Mouse (Mus musculus) retina, adult 2 months (tissue): ENCODE measurements around the gene Rec114.

ENCODE experiments used
- DNase-seq: peaks from one replicate; pipeline ENCODE4 v3.0.0-alpha.2; 2012; ENCODE audit warnings: low read depth, low spot score

Rec114 gene

GRCm38 (mm10) chr9:58718964-58719363 lies 24.8 kb downstream of the Rec114 start:
- no peak for DNase-seq

- no peak for DNase-seq
Observed at GRCm38 (mm10) chr9:58716886-58717285, 26.9 kb downstream of the Rec114 start.

- no peak for DNase-seq
Observed at GRCm38 (mm10) chr9:58710642-58711041, 33.1 kb downstream of the Rec114 start.

- peak; percentile 37 for DNase-seq
Observed at GRCm38 (mm10) chr9:58709939-58710338, 33.8 kb downstream of the Rec114 start.

- DNase-seq = no peak
Observed at GRCm38 (mm10) chr9:58707796-58708195, 36.0 kb downstream of the Rec114 start.

- DNase-seq = no peak
Observed at GRCm38 (mm10) chr9:58706024-58706423, 37.7 kb downstream of the Rec114 start.

DNA sequence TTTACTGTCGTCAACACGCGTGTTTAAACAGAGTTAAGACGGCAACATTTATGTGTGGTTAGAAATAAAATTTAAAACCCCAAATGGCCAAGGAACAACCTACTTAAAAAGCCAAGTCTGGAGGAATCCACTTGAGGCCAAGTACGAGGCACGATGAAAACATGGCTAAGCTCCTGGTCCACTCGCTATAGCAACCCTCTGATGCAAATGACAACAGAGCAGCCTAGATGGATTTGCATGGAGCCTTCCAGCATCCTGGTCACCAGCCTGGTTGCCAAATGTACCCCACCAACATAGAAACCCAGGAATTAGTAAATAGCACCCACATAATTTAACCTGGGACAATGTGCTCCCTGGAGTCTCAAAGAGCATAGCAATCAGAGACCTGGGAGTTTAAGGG lies 40.0 kb downstream of the Rec114 start:
- no peak for DNase-seq

- no peak for DNase-seq
Observed at GRCm38 (mm10) chr9:58701751-58702150, 42.0 kb downstream of the Rec114 start.

- DNase-seq = no peak
Observed at GRCm38 (mm10) chr9:58698486-58698885, 45.3 kb downstream of the Rec114 start.

DNA sequence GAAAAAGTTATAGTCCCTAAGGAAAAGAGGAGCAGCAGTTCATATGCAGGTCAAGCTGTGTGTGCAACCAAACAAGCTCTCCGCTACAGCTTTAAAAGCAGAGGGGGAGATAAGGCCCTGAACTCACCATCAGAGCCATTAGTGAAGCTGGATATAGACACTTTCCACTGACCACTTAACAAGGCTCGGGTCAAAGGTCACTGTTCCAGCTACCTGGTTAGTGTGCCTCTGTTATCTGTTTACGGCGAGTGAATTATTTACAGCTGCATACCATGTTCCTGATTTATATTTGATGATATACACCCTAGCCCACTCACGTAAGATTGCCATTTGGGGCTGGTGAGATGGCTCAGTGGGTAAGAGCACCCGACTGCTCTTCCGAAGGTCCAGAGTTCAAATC lies 52.3 kb downstream of the Rec114 start:
- no peak for DNase-seq

- no peak for DNase-seq
Observed at GRCm38 (mm10) chr9:58690701-58691100, 53.1 kb downstream of the Rec114 start.

DNA sequence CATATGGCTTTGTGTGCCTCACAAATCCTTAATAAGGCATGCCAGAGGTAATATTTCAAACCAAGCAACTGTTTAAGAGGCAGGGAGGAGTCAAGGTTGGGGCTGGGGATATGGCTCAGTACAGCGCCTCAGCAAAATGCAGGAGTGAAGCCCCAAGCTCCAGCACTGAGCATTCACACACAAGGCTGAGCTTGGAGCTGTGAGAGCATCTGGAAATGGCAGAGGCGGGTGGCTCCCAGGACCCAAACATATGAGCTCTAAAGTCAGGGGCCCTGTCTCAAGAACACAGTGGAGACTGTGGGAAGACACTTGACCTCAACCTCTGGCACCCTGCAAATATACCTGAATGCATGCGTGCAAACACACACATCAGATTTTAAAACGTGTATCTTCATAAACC lies 55.7 kb downstream of the Rec114 start:
- DNase-seq = no peak

- no peak for DNase-seq
Observed at GRCm38 (mm10) chr9:58685290-58685689, 58.5 kb downstream of the Rec114 start.

DNA sequence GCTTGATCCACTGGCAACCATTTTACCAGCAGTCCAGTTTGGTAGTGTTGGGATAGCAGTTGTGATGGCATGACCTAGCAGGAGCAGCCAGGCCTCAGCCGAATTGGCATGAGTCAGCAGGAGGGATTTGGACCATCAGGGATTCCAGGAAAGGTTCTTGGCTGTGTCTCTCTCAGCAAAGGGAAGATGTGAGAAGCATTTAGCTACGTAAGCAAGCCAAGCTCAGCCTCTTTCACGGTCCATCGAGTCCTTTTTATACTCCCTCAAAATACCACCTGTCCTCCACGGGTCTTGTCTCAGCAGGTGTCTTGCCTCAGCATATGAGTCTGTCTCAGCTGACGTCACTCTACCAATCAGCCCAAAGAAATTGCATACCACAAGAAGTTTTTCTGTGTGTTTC lies 60.4 kb downstream of the Rec114 start:
- DNase-seq = no peak

- no peak for DNase-seq
Observed at GRCm38 (mm10) chr9:58682106-58682505, 61.7 kb downstream of the Rec114 start.

- DNase-seq = no peak
Observed at GRCm38 (mm10) chr9:58681411-58681810, 62.4 kb downstream of the Rec114 start.

DNA sequence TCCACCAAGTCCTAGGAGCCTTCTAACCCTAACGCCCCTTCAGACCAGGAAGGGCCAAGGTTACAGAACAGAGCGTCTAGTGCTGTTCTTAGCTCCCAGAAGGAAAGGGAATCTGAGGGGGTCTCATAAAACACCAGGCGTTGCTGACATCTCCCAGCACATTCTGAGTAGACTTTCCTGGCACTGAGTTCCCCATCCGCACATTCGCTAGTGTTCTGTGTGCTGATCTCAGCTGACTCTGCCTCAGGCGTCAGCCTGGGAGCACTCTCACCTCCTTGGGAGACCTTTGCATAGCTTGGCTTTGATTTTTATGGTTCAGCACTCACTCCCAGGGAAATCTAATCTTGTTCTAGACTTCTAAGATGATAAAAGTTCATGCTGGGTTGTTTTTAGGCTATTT lies 68.4 kb downstream of the Rec114 start:
- DNase-seq = no peak

DNA sequence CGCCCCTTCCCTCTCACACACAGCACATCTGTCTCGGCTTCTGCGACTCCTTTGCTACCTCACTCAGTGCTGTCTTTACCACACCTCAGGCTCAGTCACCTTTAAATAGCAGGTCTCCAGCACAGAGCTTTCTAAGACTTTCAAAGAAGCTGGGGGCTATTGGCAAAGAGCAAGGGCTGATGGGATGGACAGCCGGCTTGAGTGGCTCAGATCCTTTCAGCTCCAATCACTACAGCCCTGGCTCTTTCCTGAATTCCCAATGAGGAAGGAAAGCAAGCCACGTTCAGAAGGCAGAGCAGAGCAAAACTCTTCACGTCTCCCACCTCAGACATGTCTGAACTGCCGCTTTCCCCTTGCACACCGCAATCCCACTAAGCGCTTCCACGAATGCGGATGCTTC lies 69.0 kb downstream of the Rec114 start:
- no peak for DNase-seq

DNA sequence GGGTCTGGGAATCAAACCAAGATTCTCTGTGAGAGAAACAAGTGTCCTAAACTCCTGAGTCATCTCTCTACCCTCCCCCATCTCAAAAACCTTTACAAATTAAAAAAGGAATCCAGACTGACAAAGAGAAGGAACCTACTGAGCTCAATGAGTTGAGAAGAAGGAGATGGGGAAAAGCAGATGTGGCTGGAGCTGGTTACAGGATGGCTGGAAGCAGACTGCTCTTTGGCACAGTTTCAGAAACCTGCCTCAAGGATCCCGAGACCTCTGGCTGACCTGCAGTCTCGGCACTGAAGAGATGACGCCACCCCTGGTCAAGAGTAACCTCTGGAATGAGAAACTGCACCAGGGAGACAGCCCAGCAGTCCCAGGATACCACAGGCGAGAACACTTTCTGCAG lies 71.3 kb downstream of the Rec114 start:
- DNase-seq = no peak

DNA sequence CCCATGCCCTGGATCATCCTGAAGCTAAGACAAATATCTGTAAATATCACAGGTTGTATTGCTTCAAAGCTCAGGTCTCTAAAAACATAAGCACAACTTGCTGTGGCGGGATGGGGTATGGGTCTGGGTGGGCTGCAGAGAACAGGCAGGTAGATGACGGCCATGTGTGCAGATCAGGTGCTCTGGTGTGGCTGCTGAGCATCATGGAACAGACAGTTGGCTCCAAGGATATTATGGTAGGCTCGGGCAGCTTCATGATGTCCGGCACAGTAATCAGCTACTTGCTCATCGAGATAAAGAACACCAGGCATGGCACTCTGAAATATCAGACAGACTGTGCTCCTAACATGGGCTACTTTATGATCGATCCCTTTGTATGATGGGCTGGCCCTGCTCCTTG lies 73.9 kb downstream of the Rec114 start:
- no peak for DNase-seq

DNA sequence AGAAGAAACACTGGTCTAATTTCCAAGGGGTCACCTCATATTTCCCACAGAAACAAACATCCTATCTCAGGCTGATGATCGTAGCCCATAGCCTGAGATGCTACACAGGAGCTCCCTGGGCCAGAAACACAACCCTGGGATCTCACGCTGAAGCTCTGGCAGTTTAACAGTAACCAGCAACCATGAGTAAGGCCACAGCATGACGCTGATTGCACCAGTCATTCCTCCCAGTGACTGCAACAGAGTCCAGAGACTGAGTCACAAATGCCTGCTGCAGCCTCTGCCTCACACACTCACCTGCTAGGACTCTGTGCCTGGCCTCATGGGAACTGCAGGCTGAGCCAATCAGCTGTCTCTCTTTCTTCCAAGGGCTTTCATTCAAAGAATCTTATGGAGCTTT lies 74.7 kb downstream of the Rec114 start:
- DNase-seq = no peak

GRCm38 (mm10) chr9:58668171-58668570 lies 75.6 kb downstream of the Rec114 start:
- DNase-seq = no peak

- DNase-seq = no peak
Observed at GRCm38 (mm10) chr9:58667244-58667643, 76.5 kb downstream of the Rec114 start.

DNA sequence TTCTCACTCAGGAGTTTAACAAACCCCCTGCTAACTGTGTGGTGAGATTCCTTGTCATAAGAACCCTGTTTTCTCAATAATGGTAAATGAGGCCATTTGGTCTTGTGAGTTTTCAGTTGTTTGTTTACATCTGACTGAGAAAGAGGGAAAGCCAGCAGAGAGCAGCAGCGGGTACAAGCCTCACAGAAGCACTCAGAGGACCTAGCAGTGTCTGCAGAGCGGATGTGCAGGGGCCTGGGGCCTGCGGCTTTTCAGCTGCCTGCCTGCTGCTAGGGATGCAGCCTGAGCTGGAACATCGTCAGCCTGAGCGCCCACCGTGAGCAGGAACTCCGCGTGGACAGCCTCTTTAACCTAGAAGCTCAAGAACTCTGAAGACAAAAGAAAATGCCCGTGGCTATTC lies 77.6 kb downstream of the Rec114 start:
- no peak for DNase-seq

DNA sequence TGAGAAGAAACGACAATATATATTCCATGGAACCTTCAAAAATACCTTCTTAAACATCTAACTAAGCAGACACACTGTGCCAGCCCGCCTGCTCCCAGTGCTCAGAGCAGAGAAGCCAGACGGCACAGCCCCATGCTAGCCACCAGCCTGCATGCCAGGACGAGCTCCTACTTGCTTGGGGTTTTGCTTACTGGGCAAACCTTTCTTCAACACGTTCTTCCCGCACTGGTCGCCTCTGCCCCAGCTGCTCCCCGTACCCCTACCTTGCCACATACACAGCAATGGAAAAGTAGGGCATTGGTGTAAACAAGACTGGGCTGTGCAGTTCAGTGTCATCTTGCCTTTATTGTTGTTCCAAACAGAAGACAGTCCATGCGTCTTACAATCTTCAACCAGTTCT lies 78.3 kb downstream of the Rec114 start:
- no peak for DNase-seq
